Mouse (Mus musculus) heart, adult 2 months (tissue): Measurements from ENCODE around the gene Lss. TPM values are rescaled to one million over a fixed set of nuclear protein-coding genes. Genes with fewer than 3 reads are reported as not detected.

Experiments
- DNase-seq, 2 experiments: peaks; one replicate each; pipeline ENCODE4 v3.0.0; 2021
- H3K27ac ChIP-seq: fragments of 200-600 bp; 2 replicates; pipeline ENCODE4 v1.8.1; 2022
- H3K27me3 ChIP-seq: fragments of 200-500 bp; 2 replicates; pipeline ENCODE4 v1.6.1; 2012; ENCODE audit warnings: mild to moderate bottlenecking, low read length, inconsistent platforms, mixed read lengths; ENCODE audit not compliant: control insufficient read depth, insufficient read depth
- H3K36me3 ChIP-seq: fragments of 200-500 bp; 2 replicates; pipeline ENCODE4 v1.6.1; 2012; ENCODE audit warnings: low read length, inconsistent platforms; ENCODE audit not compliant: control insufficient read depth, insufficient read depth
- H3K4me1 ChIP-seq: fragments of 200-500 bp; 2 replicates; pipeline ENCODE4 v1.6.1; 2011; ENCODE audit warnings: low read length; ENCODE audit not compliant: control insufficient read depth, insufficient read depth
- H3K4me3 ChIP-seq: fragments of 200-600 bp; 2 replicates; pipeline ENCODE4 v1.8.1; 2022
- H3K79me2 ChIP-seq: fragments of 200-500 bp; replicated peaks from 2 replicates; pipeline ENCODE4 v1.6.1; 2012; ENCODE audit warnings: mild to moderate bottlenecking, inconsistent platforms, low read length, moderate library complexity, mixed read lengths; ENCODE audit not compliant: control insufficient read depth, insufficient read depth
- H3K9ac ChIP-seq: fragments of 200-500 bp; 2 replicates; pipeline ENCODE4 v1.6.1; 2012; ENCODE audit warnings: low read depth, mild to moderate bottlenecking, control low read depth, inconsistent platforms, low read length, mixed read lengths
- CTCF ChIP-seq: fragments of 200-600 bp; IDR thresholded peaks from 2 replicates; pipeline ENCODE4 v1.8.1; 2022; ENCODE audit warnings: antibody characterized with exemption, mild to moderate bottlenecking, moderate library complexity
- EP300 ChIP-seq: fragments of 200-500 bp; IDR thresholded peaks from 2 replicates; pipeline ENCODE4 v1.6.1; 2011; ENCODE audit warnings: low read depth, low read length, control low read depth; ENCODE audit not compliant: insufficient read depth
- POLR2A ChIP-seq: fragments of 200-500 bp; IDR thresholded peaks from 2 replicates; pipeline ENCODE4 v1.6.1; 2011; ENCODE audit warnings: mild to moderate bottlenecking, low read depth, low read length, control low read depth; ENCODE audit not compliant: insufficient read depth
- WGBS: fragments of 180-500 bp; shearing (Covaris S2); methylation state at CpG from one replicate; pipeline ENCODE4 v1.1.7; 2018; 5-methylcytosine and 5-hydroxymethylcytosine counted together
- intact Hi-C: fragments of 180-260 bp; cut with DNase I; formaldehyde crosslinking; loops from one replicate; pipeline ENCODE4 v1.15.1; 2025
- polyA plus RNA-seq: library from polyadenylated mRNA; depleted of rRNA; stranded (reverse); fragments of >200 nt; gene quantifications from 2 replicates; pipeline ENCODE4 v1.2.3, GENCODE M21; 2012
- total RNA-seq, 2 experiments: library from RNA; stranded (reverse); gene quantifications; 2 replicates each; pipeline ENCODE4 v1.2.3; 2021

The Lss gene
- total and polyA plus RNA-seq, 3 experiments, result 6.1 to 7.5 (median 6.6) TPM

- Histone ChIP-seq H3K4me1 (no peaks in the 10 kb centered on the region), H3K27ac (no peak overlapping the region), H3K36me3 (no peaks in the 10 kb centered on the region), H3K4me3 (no peak overlapping the region), H3K27me3 (no peaks in the 10 kb centered on the region), H3K9ac (no peak overlapping the region), H3K79me2 (no peaks in the 10 kb centered on the region)
- no peak for DNase-seq
- TF ChIP-seq CTCF, result no peak
- no peak for TF ChIP-seq EP300
- no peak for TF ChIP-seq POLR2A
- intact Hi-C loops, result no loop called here
- WGBS, result 91% methylated on average over 8 of the region's 8 CpGs
Measured at GRCm38 (mm10) chr10:76548218-76548617, 16.8 kb downstream of the Lss start.

DNA sequence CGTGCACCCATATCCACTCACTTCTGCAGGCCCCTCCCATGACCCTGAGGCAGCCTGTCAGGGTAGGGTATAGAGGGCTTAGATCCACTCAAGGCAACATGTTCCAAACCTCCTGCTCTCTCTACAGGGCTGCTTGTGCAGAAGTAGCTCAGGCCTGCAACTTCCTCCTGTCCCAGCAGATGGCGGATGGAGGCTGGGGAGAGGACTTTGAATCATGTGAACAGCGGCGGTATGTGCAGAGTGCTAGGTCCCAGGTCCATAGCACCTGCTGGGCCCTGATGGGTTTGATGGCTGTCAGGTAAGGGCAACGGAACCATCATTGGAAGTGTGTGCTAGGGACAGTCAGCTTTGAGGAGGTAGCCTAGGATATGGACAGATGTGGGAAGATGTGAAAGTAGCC, 19.1 kb downstream of the Lss start:
- Histone ChIP-seq H3K36me3 (no peaks in the 10 kb centered on the region), H3K4me1 (no peaks in the 10 kb centered on the region), H3K27me3 (no peaks in the 10 kb centered on the region), H3K27ac (no peak overlapping the region), H3K9ac (no peak overlapping the region), H3K4me3 (no peak overlapping the region), H3K79me2 (no peaks in the 10 kb centered on the region)
- TF ChIP-seq POLR2A (no peak), EP300 (no peak), CTCF (peak; percentile 54)
- DNase-seq, result no peak
- intact Hi-C loops, result loop anchor here (2.0 kb wide), 1 partner anchor 184 kb away; no protein-coding TSS in a partner anchor
- WGBS, result 89% methylated on average over 5 of the region's 5 CpGs

- Histone ChIP-seq H3K36me3 (no peaks in the 10 kb centered on the region), H3K27ac (no peak overlapping the region), H3K79me2 (no peaks in the 10 kb centered on the region), H3K27me3 (no peaks in the 10 kb centered on the region), H3K4me1 (no peaks in the 10 kb centered on the region), H3K9ac (no peak overlapping the region), H3K4me3 (no peak overlapping the region)
- WGBS, result 67% methylated on average over 3 of the region's 3 CpGs
- TF ChIP-seq POLR2A (no peak), CTCF (no peak), EP300 (no peak)
- intact Hi-C loops, result loop anchor here (2.0 kb wide), 1 partner anchor 183 kb away; no protein-coding TSS in a partner anchor
- no peak for DNase-seq
Measured at GRCm38 (mm10) chr10:76551556-76551955, 20.2 kb downstream of the Lss start.

- no peak overlapping the region for H3K9ac ChIP-seq
- H3K4me3 ChIP-seq, result no peak overlapping the region
- intact Hi-C loops, result no loop called here
- H3K79me2 ChIP-seq, result no peaks in the 10 kb centered on the region
- no peaks in the 10 kb centered on the region for H3K27me3 ChIP-seq
- no peaks in the 10 kb centered on the region for H3K4me1 ChIP-seq
- 87% methylated on average over 5 of the region's 5 CpGs for WGBS
- no peak for DNase-seq
- TF ChIP-seq POLR2A, result no peak
- H3K27ac ChIP-seq, result no peak overlapping the region
- no peaks in the 10 kb centered on the region for H3K36me3 ChIP-seq
Measured at GRCm38 (mm10) chr10:76554061-76554460, 22.7 kb downstream of the Lss start.

GRCm38 (mm10) chr10:76561972-76562371, 30.6 kb downstream of the Lss start, which contains the start of gene Spatc1l:
Gene Spatc1l (plus strand): TSS chr10:76562272.
- H3K27me3 ChIP-seq, result no peaks in the 10 kb centered on the region
- H3K4me1 ChIP-seq, result no peaks in the 10 kb centered on the region
- H3K79me2 ChIP-seq, result no peaks in the 10 kb centered on the region
- no peaks in the 10 kb centered on the region for H3K36me3 ChIP-seq
- no peak within 1 kb of the TSS for H3K9ac ChIP-seq
- TF ChIP-seq EP300 (no peak), POLR2A (no peak), CTCF (no peak)
- WGBS, result 87% methylated on average over 10 of the region's 10 CpGs
- H3K4me3 ChIP-seq, result no peak within 1 kb of the TSS
- no peak for DNase-seq
- no peak within 1 kb of the TSS for H3K27ac ChIP-seq
- intact Hi-C loops, result no loop called here

DNA sequence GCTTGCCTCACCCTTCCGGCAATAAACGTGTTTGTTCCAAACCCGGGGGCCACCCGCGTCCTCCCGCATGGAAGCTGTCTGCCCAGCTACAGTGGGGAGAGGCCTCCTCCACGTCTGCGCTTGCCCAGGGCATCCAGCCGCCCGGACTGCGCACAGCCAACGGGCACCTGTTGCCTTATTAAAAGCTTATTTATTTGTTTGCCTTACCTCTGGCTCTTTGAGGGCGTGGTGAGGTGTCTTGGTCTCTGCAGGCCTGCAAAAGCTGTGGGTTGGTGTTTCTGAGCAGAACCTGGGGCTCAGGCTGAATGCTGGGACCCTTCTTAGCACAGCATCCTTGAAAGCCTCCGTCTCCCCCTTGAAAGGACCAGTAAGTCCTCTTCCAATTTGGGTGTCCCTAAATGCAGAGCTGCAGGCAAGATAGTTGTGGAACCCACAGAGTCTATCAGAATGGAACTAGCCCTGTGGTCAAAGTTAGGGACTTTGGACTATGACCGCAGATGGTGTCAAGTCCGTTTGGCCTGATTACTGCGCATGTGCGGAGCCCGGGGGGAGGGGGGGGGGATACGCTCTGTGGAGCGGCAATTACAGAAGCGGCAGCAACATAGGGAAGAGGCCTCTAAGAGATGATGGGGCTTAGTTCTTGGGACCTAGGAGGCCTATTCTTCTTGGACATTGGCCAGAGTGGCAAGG, 38.8 kb downstream of the Lss start:
- Histone ChIP-seq H3K9ac (no peak overlapping the region), H3K79me2 (no peaks in the 10 kb centered on the region), H3K36me3 (no peaks in the 10 kb centered on the region), H3K4me1 (no peaks in the 10 kb centered on the region), H3K4me3 (no peak overlapping the region), H3K27me3 (no peaks in the 10 kb centered on the region), H3K27ac (no peak overlapping the region)
- intact Hi-C loops, result no loop called here
- DNase-seq, result no peak
- TF ChIP-seq POLR2A, result no peak
- no peak for TF ChIP-seq CTCF
- TF ChIP-seq EP300, result no peak
- 93% methylated on average over 22 of the region's 22 CpGs for WGBS
